ENCODE assay signal across 22 mouse cellular contexts in the genomic region with DNA sequence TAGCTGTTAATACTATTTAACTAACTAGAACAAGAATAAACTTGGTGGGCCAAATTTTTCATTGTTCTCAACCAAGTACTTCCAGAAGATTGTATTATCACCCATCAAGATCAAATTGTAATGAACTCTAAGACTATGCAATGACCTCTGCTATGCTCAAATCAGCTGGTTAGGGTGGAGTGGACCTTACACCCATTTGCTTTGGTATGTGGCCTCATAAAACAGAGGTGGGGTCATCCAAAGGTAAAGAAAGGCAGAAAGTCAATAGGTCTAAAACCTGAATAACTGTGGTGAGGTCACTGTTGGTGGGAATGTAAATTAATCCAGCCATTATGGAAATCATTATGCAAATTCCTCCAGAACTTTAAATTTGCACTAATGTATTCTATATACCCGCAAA.
"Had no signal": no experiment of that assay in that cellular context is flagged by ENCODE, and none has a peak within 500 bp of the region (broad histone marks: within the 10 kb centered on the region; RNA-seq: fewer than 3 reads in every experiment).

No protein-coding gene starts in this region.

- H3K9ac ChIP-seq: heart, embryonic 12.5 days; hindbrain, embryonic 12.5 days; hindbrain, embryonic 14.5 days; limb, embryonic 13.5 days; limb, embryonic 15.5 days; liver, embryonic 12.5 days; liver, embryonic 14.5 days had no signal

- H3K36me3 ChIP-seq: heart, embryonic 10.5 days; heart, embryonic 12.5 days; hindbrain, embryonic 10.5 days; hindbrain, embryonic 12.5 days; limb, embryonic 13.5 days; limb, embryonic 15.5 days; liver, embryonic 12.5 days had no signal

- H3K27ac ChIP-seq: gastrocnemius, adult 2 months; heart, embryonic 10.5 days; hindbrain, embryonic 10.5 days; hindbrain, embryonic 12.5 days; hindbrain, embryonic 14.5 days; layer of hippocampus, adult 2 months; limb, embryonic 13.5 days; limb, embryonic 15.5 days; liver, embryonic 12.5 days; liver, embryonic 14.5 days had no signal

- H3K9me3 ChIP-seq: heart, embryonic 10.5 days; heart, embryonic 12.5 days; hindbrain, embryonic 10.5 days; hindbrain, embryonic 12.5 days; limb, embryonic 13.5 days; limb, embryonic 15.5 days; liver, embryonic 12.5 days had no signal

- DNase-seq: gastrocnemius, adult 2 months; gastrocnemius, postnatal 10 days; gastrocnemius, postnatal 36 days; heart, adult 11 months; heart, postnatal 10 days; heart, postnatal 4 days; kidney, adult 18-20 months; kidney, adult 8-10 months; kidney, postnatal 10 days; kidney, postnatal 25 days; kidney, postnatal 4 days; left cerebral cortex, postnatal 4 days had no signal

- H3K4me1 ChIP-seq: heart, embryonic 10.5 days; heart, embryonic 12.5 days; hindbrain, embryonic 10.5 days; hindbrain, embryonic 12.5 days; limb, embryonic 13.5 days; limb, embryonic 15.5 days; liver, embryonic 12.5 days had no signal

- H3K4me3 ChIP-seq: gastrocnemius, adult 2 months; heart, embryonic 10.5 days; heart, embryonic 12.5 days; hindbrain, embryonic 10.5 days; hindbrain, embryonic 12.5 days; layer of hippocampus, adult 2 months; limb, embryonic 13.5 days; limb, embryonic 15.5 days; liver, embryonic 12.5 days had no signal
